Mouse (Mus musculus) ES-E14 (cell line): Measurements from ENCODE around the gene 5730522E02Rik.

Source experiments
- CHD2 ChIP-seq: IDR thresholded peaks from 2 replicates; pipeline ENCODE4 v1.6.1; 2014; ENCODE audit warnings: mild to moderate bottlenecking, low read depth, low read length, inconsistent platforms
- HCFC1 ChIP-seq: IDR thresholded peaks from 2 replicates; pipeline ENCODE4 v1.6.1; 2012; ENCODE audit warnings: low read length, inconsistent platforms, borderline replicate concordance; ENCODE audit not compliant: insufficient read depth
- MAFK ChIP-seq: IDR thresholded peaks from 2 replicates; pipeline ENCODE4 v1.6.1; 2014; ENCODE audit warnings: mild to moderate bottlenecking, low read depth, low read length, inconsistent platforms; ENCODE audit not compliant: insufficient read depth
- ZC3H11A ChIP-seq: IDR thresholded peaks from 2 replicates; pipeline ENCODE4 v1.6.1; 2012; ENCODE audit warnings: low read depth, mild to moderate bottlenecking, inconsistent platforms, low read length, borderline replicate concordance
- ZNF384 ChIP-seq: IDR thresholded peaks from 2 replicates; pipeline ENCODE4 v1.6.1; 2012; ENCODE audit warnings: low read depth, low read length, inconsistent platforms

DNA sequence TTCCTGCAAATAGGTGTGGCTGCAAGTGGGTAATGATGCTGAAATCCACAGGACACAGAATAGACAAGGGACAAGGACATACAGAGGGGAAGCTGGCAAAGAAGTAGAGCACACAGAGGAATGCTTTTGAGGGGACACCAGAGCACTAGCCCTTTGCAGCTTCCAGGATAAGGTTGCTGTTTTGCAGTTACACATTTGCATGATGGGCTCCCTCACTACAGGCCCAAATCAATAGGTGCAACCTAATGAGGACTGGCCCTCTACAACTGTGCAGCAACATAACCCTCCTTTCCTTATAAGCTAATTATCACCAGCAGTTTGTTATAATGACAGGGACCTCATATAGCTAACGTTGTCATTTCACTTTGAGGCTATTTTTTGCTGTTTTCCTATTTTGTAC lies 114.5 kb downstream of the 5730522E02Rik start:
- no peak for TF ChIP-seq HCFC1
- TF ChIP-seq ZC3H11A, result no peak
- no peak for TF ChIP-seq CHD2
- no peak for TF ChIP-seq MAFK
- no peak for TF ChIP-seq ZNF384
